Mouse (Mus musculus) forebrain, embryonic 10.5 days (tissue): ENCODE measurements around the gene St6gal1. TPM values are rescaled to one million over a fixed set of nuclear protein-coding genes. Genes with fewer than 3 reads are reported as not detected.

Experiments
- polyA plus RNA-seq: library from polyadenylated mRNA; unstranded; fragments of >200 nt; fragmentation: Nextera tagmentation; extraction: Ambion mirVana; gene quantifications from 2 replicates; pipeline ENCODE4 v1.2.1, GENCODE M21; 2016

St6gal1 gene
- polyA plus RNA-seq, 1 experiment from 2014 or later, result 19.7 TPM

Other genes starting within 250 kb of the St6gal1 start
- not detected in 2 replicates for gene Kng2, start 195.3 kb upstream of the St6gal1 start, polyA plus RNA-seq
- not detected in 2 replicates for gene Kng1, start 166.9 kb upstream of the St6gal1 start, polyA plus RNA-seq
- gene Eif4a2, start 117.3 kb upstream of the St6gal1 start, polyA plus RNA-seq, result 170 and 175 TPM in 2 replicates
- 257 and 263 TPM in 2 replicates for gene Rfc4, start 97.0 kb upstream of the St6gal1 start, polyA plus RNA-seq
- not detected in 2 replicates for gene Adipoq, start 78.2 kb upstream of the St6gal1 start, polyA plus RNA-seq
- gene Rtp1, start 204.4 kb downstream of the St6gal1 start, polyA plus RNA-seq, result 0.05 TPM in 1 of 2 replicates, not detected in the other